Mouse (Mus musculus): Measurements from ENCODE around the gene Mycbp2. TPM values are rescaled to one million over a fixed set of nuclear protein-coding genes. Genes with fewer than 3 reads are reported as not detected.

Mycbp2 gene
- total and polyA plus RNA-seq, 3 experiments: 25.9 to 60.1 (median 29.5) TPM

- Histone ChIP-seq H3K4me2 (ENCODE audit: insufficient read depth, low read depth, poor library complexity, severe bottlenecking) (peak overlapping the region; percentile 95), H3K4me1 (ENCODE audit: control insufficient read depth in 1 of 2, insufficient read depth in 2 of 2) (peaks cover 15 to 50% of the 10 kb centered on the region in 2 experiments), H3K27me3 (replicated peaks) (no peaks in the 10 kb centered on the region), H3K9ac (ENCODE audit: insufficient read depth, low read depth) (peak overlapping the region; percentile 75), H3K36me3 (replicated peaks in 1 of 2; ENCODE audit: control insufficient read depth in 1 of 2, insufficient read depth in 1 of 2, low read length in 1 of 2) (peaks cover 0 to 3% of the 10 kb centered on the region in 2 experiments), H3K9me3 (replicated peaks; ENCODE audit: low read length) (no peaks in the 10 kb centered on the region), H3K79me2 (replicated peaks; ENCODE audit: control insufficient read depth, extremely low read depth, insufficient read depth, poor library complexity, severe bottlenecking) (peaks cover 48% of the 10 kb centered on the region), H3K27ac (ENCODE audit: insufficient read depth, low read depth) (no peak overlapping the region), H3K4me3 (replicated peaks in 1 of 3; ENCODE audit: low read depth in 2 of 3, low read length in 2 of 3, poor library complexity in 1 of 3) (peak overlapping the region; percentile 78 to 98 (median 87))
- no peak for TF ChIP-seq POLR2A (IDR thresholded peaks at IDR 0.05; ENCODE audit: low read depth, low read length)
- TF ChIP-seq ELF1 (IDR thresholded peaks at IDR 0.05; ENCODE audit: low read depth, low read length): no peak
- TF ChIP-seq EP300 (IDR thresholded peaks at IDR 0.05; ENCODE audit: low read length): no peak
- no peak for TF ChIP-seq NELFE (IDR thresholded peaks at IDR 0.05; ENCODE audit: low read depth, low read length)
- TF ChIP-seq RAD21 (IDR thresholded peaks at IDR 0.05; ENCODE audit: low read depth, low read length): no peak
- TF ChIP-seq CHD1 (IDR thresholded peaks at IDR 0.05; ENCODE audit: low read depth, low read length): no peak
- TF ChIP-seq MXI1 (IDR thresholded peaks at IDR 0.05; ENCODE audit: low read depth, low read length): no peak
- no peak for DNase-seq (ENCODE audit: extremely low read depth)
- dilution Hi-C loops (cut with MboI; ENCODE audit: extremely low pct_ligation_motif_present, extremely low pct_unique_long_range_greater_than_20kb, low sequenced_read_pairs) (no loop called here), in situ Hi-C loops (cut with MboI; ENCODE audit: low pct_ligation_motif_present, low pct_unique_long_range_greater_than_20kb, low sequenced_read_pairs) (no loop called here)
These were observed 1.6 kb downstream of the Mycbp2 start for GRCm38 (mm10) chr14:103345011-103345410.

- Histone ChIP-seq H3K79me2 (replicated peaks; ENCODE audit: control insufficient read depth, extremely low read depth, insufficient read depth, poor library complexity, severe bottlenecking) (peaks cover 51% of the 10 kb centered on the region), H3K4me1 (ENCODE audit: control insufficient read depth in 1 of 2, insufficient read depth in 2 of 2) (peaks cover 14 to 49% of the 10 kb centered on the region in 2 experiments), H3K4me2 (ENCODE audit: insufficient read depth, low read depth, poor library complexity, severe bottlenecking) (peak overlapping the region; percentile 78), H3K27ac (ENCODE audit: insufficient read depth, low read depth) (no peak overlapping the region), H3K4me3 (replicated peaks in 1 of 3; ENCODE audit: low read depth in 2 of 3, low read length in 2 of 3, poor library complexity in 1 of 3) (peak overlapping the region in 2 of 3 experiments; percentile 21 to 87), H3K36me3 (replicated peaks in 1 of 2; ENCODE audit: control insufficient read depth in 1 of 2, insufficient read depth in 1 of 2, low read length in 1 of 2) (peaks cover 0 to 7% of the 10 kb centered on the region in 2 experiments), H3K9ac (ENCODE audit: insufficient read depth, low read depth) (peak overlapping the region; percentile 52; the same call in 1 of the 2 replicates), H3K9me3 (replicated peaks; ENCODE audit: low read length) (no peaks in the 10 kb centered on the region), H3K27me3 (replicated peaks) (no peaks in the 10 kb centered on the region)
- TF ChIP-seq MXI1 (IDR thresholded peaks at IDR 0.05; ENCODE audit: low read depth, low read length) (no peak), MAX (IDR thresholded peaks at IDR 0.05; ENCODE audit: low read length) (no peak), CTCF (conservative IDR thresholded peaks at IDR 0.05 in 1 of 2, IDR thresholded peaks at IDR 0.05 in 1 of 2; ENCODE audit: low read depth in 2 of 2, low read length in 2 of 2) (no peak), MYC (IDR thresholded peaks at IDR 0.05; ENCODE audit: low read depth, low read length) (no peak), SMC3 (IDR thresholded peaks at IDR 0.05; ENCODE audit: low read depth, low read length) (no peak), JUND (conservative IDR thresholded peaks at IDR 0.05; ENCODE audit: low read depth, low read length) (no peak), IRF4 (IDR thresholded peaks at IDR 0.05; ENCODE audit: low read depth, low read length) (no peak), TCF12 (IDR thresholded peaks at IDR 0.05; ENCODE audit: low read depth, low read length) (no peak), TBP (conservative IDR thresholded peaks at IDR 0.05; ENCODE audit: low read depth, low read length) (no peak), CHD2 (IDR thresholded peaks at IDR 0.05; ENCODE audit: low read length) (no peak), ZMIZ1 (IDR thresholded peaks at IDR 0.05; ENCODE audit: low read depth, low read length) (no peak), JUN (IDR thresholded peaks at IDR 0.05; ENCODE audit: insufficient read depth, low read depth, low read length) (no peak), RAD21 (IDR thresholded peaks at IDR 0.05; ENCODE audit: low read depth, low read length) (no peak), KAT2A (IDR thresholded peaks at IDR 0.05; ENCODE audit: insufficient replicate concordance, low read length) (no peak), GABPA (IDR thresholded peaks at IDR 0.05; ENCODE audit: insufficient replicate concordance, low read depth, low read length) (no peak), BHLHE40 (IDR thresholded peaks at IDR 0.05; ENCODE audit: low read depth, low read length) (no peak), NRF1 (IDR thresholded peaks at IDR 0.05; ENCODE audit: low read depth, low read length) (no peak), PAX5 (IDR thresholded peaks at IDR 0.05; ENCODE audit: low read length) (no peak), EP300 (IDR thresholded peaks at IDR 0.05; ENCODE audit: low read length) (no peak), USF1 (IDR thresholded peaks at IDR 0.05; ENCODE audit: low read depth, low read length) (no peak)
- dilution Hi-C loops (cut with MboI; ENCODE audit: extremely low pct_ligation_motif_present, extremely low pct_unique_long_range_greater_than_20kb, low sequenced_read_pairs) (no loop called here), in situ Hi-C loops (cut with MboI; ENCODE audit: low pct_ligation_motif_present, low pct_unique_long_range_greater_than_20kb, low sequenced_read_pairs) (no loop called here)
- peak; percentile 31 for DNase-seq (ENCODE audit: extremely low read depth)
These were observed 2.8 kb downstream of the Mycbp2 start for GRCm38 (mm10) chr14:103343791-103344190.

Data from CH12.LX (cell line).